Comparison of ENCODE assay signal across 8 mouse cellular contexts in genomic region chr4:154025641-154026440, GRCm38 (mm10). TPM values are rescaled to one million over a fixed set of nuclear protein-coding genes. Genes with fewer than 3 reads are reported as not detected.
DNase-seq lines count a peak whose midpoint lies in the region; ATAC-seq and TF ChIP-seq lines count a peak whose summit lies in the region.

Gene Smim1 (minus strand): TSS chr4:154026230.

- peak; percentile 50; the same call in 1 of the 2 replicates for ATAC-seq in cerebellum, adult (ENCODE audit: insufficient number of reproducible peaks, low FRiP score, low TSS enrichment)
- ATAC-seq in forebrain, embryonic 12.5 days (ENCODE audit: low FRiP score): peak; percentile 39; the same call in 1 of the 2 replicates
- peak; percentile 43 for ATAC-seq in heart, postnatal 0 days (ENCODE audit: insufficient read depth, low read depth)
- peak; percentile 88 for ATAC-seq in lung, embryonic 15.5 days (ENCODE audit: borderline replicate concordance, extremely low read depth, low FRiP score, low TSS enrichment)

- TF ChIP-seq EP300 in MEL (IDR thresholded peaks at IDR 0.05; ENCODE audit: low read depth in 1 of 2, low read length in 2 of 2): 0 out of 4 replicates have a peak, but pooled peaks of 1 of the 2 experiments have one; percentile 8
- TF ChIP-seq EP300 in heart, postnatal 0 days (IDR thresholded peaks at IDR 0.05; ENCODE audit: low read depth): no peak

- H3K27ac ChIP-seq in MEL (ENCODE audit: control insufficient read depth, low read depth, low read length): peak within 1 kb of the TSS; percentile 97
- H3K27ac ChIP-seq in forebrain, embryonic 12.5 days: no peak within 1 kb of the TSS
- peak within 1 kb of the TSS; percentile 32 for H3K27ac ChIP-seq in heart, postnatal 0 days (ENCODE audit: low read depth)
- peak within 1 kb of the TSS; percentile 34; the same call in 1 of the 2 replicates for H3K27ac ChIP-seq in lung, embryonic 15.5 days

- TF ChIP-seq POLR2A in MEL (IDR thresholded peaks at IDR 0.05; ENCODE audit: control insufficient read depth in 1 of 2, insufficient read depth in 1 of 2, low read depth in 1 of 2, low read length in 2 of 2, poor library complexity in 1 of 2): peak in 1 of 2 experiments; percentile 58; a peak in 1 of 4 replicates

- peak; percentile 7 for TF ChIP-seq RAD21 in MEL (IDR thresholded peaks at IDR 0.05; ENCODE audit: low read depth, low read length)

- H3K4me2 ChIP-seq in forebrain, embryonic 12.5 days: peak within 1 kb of the TSS; percentile 58
- peak within 1 kb of the TSS; percentile 78 for H3K4me2 ChIP-seq in heart, postnatal 0 days (ENCODE audit: low read depth, low read length)
- H3K4me2 ChIP-seq in lung, embryonic 15.5 days: peak within 1 kb of the TSS; percentile 71

- peaks cover 0 to 11% of the 10 kb centered on the region in 2 experiments; a peak in 3 of 4 replicates for H3K36me3 ChIP-seq in MEL (ENCODE audit: control insufficient read depth in 1 of 2, insufficient read depth in 2 of 2, low read length in 2 of 2)
- peaks cover 17% of the 10 kb centered on the region for H3K36me3 ChIP-seq in forebrain, embryonic 12.5 days (replicated peaks)
- H3K36me3 ChIP-seq in heart, postnatal 0 days (replicated peaks; ENCODE audit: control insufficient read depth, insufficient read depth, low read length): peaks cover 10% of the 10 kb centered on the region
- H3K36me3 ChIP-seq in lung, embryonic 15.5 days: peaks cover 14% of the 10 kb centered on the region

- peak within 1 kb of the TSS; percentile 84 for H3K9ac ChIP-seq in MEL (ENCODE audit: control insufficient read depth, low read depth, low read length, poor library complexity, severe bottlenecking)
- H3K9ac ChIP-seq in forebrain, embryonic 12.5 days: peak within 1 kb of the TSS; percentile 48
- peak within 1 kb of the TSS; percentile 58; the same call in 1 of the 2 replicates for H3K9ac ChIP-seq in heart, postnatal 0 days (replicated peaks; ENCODE audit: low read depth, low read length)
- peak within 1 kb of the TSS; percentile 40 for H3K9ac ChIP-seq in lung, embryonic 15.5 days

- H3K27me3 ChIP-seq in MEL (ENCODE audit: control insufficient read depth in 1 of 2, insufficient read depth in 2 of 2, low read length in 2 of 2): no peaks in the 10 kb centered on the region
- H3K27me3 ChIP-seq in forebrain, embryonic 12.5 days: peaks cover 42% of the 10 kb centered on the region
- H3K27me3 ChIP-seq in heart, postnatal 0 days (ENCODE audit: control insufficient read depth, insufficient read depth, low read length): 0 out of 2 replicates have a peak, but pooled peaks cover 9% of the 10 kb centered on the region
- peaks cover 18% of the 10 kb centered on the region for H3K27me3 ChIP-seq in lung, embryonic 15.5 days

- peaks cover 16% of the 10 kb centered on the region for H3K79me2 ChIP-seq in MEL (ENCODE audit: control insufficient read depth, insufficient read depth, low read length, poor library complexity)

- no peaks in the 10 kb centered on the region for H3K9me3 ChIP-seq in MEL (replicated peaks; ENCODE audit: insufficient read depth, low read length)
- H3K9me3 ChIP-seq in forebrain, embryonic 12.5 days: no peaks in the 10 kb centered on the region
- no peaks in the 10 kb centered on the region for H3K9me3 ChIP-seq in heart, postnatal 0 days (replicated peaks; ENCODE audit: control insufficient read depth, low read length)
- no peaks in the 10 kb centered on the region for H3K9me3 ChIP-seq in lung, embryonic 15.5 days

- peak within 1 kb of the TSS; percentile 79 for H3K4me3 ChIP-seq in MEL (ENCODE audit: control insufficient read depth in 1 of 2, insufficient read depth in 1 of 2, low read depth in 2 of 2, low read length in 2 of 2)
- H3K4me3 ChIP-seq in forebrain, embryonic 12.5 days (replicated peaks): peak within 1 kb of the TSS; percentile 30
- peak within 1 kb of the TSS; percentile 53 for H3K4me3 ChIP-seq in heart, postnatal 0 days (ENCODE audit: low read depth, low read length)
- peak within 1 kb of the TSS; percentile 47 for H3K4me3 ChIP-seq in lung, embryonic 15.5 days

- TF ChIP-seq CTCF in MEL (IDR thresholded peaks at IDR 0.05 in 2 of 3, conservative IDR thresholded peaks at IDR 0.05 in 1 of 3; ENCODE audit: control insufficient read depth in 1 of 3, insufficient read depth in 1 of 3, low read depth in 2 of 3, low read length in 3 of 3, poor library complexity in 1 of 3, severe bottlenecking in 1 of 3): peak; percentile 58 to 78 (median 73)
- peak; percentile 48 for TF ChIP-seq CTCF in heart, postnatal 0 days (IDR thresholded peaks at IDR 0.05; ENCODE audit: low read depth)

- DNase-seq in MEL (ENCODE audit: low read depth, low spot score): peak; percentile 94
- peak; percentile 57 for DNase-seq in heart, postnatal 0 days (ENCODE audit: low spot score)
- peak; percentile 95 to 97 for DNase-seq in kidney, postnatal 36 days
- DNase-seq in ovary, postnatal 36 days (ENCODE audit: low spot score): peak; percentile 85
- peak; percentile 58 for DNase-seq in urinary bladder, adult 2 months (ENCODE audit: low spot score)

- WGBS in forebrain, embryonic 12.5 days: 2% methylated on average over 33 of the region's 33 CpGs
- WGBS in heart, postnatal 0 days: 4% methylated on average over 30 of the region's 33 CpGs
- WGBS in lung, embryonic 15.5 days: under 1% methylated on average over 31 of the region's 33 CpGs

- H3K4me1 ChIP-seq in MEL (ENCODE audit: control insufficient read depth in 1 of 2, insufficient read depth in 2 of 2, low read length in 2 of 2): peaks cover 0 to 13% of the 10 kb centered on the region in 2 experiments; a peak in 3 of 4 replicates
- H3K4me1 ChIP-seq in forebrain, embryonic 12.5 days: peaks cover 18% of the 10 kb centered on the region
- peaks cover 10% of the 10 kb centered on the region for H3K4me1 ChIP-seq in heart, postnatal 0 days (ENCODE audit: control insufficient read depth, insufficient read depth)
- peaks cover 22% of the 10 kb centered on the region for H3K4me1 ChIP-seq in lung, embryonic 15.5 days

TF ChIP-seq in MEL, 35 proteins besides CTCF, POLR2A, EP300 and RAD21 (continues in another document):
- TF ChIP-seq KAT2A (conservative IDR thresholded peaks at IDR 0.05; ENCODE audit: low read depth, low read length) (no peak; the same call in 1 of the 2 replicates), HCFC1 (IDR thresholded peaks at IDR 0.05; ENCODE audit: low read depth, low read length) (peak; percentile 52; the same call in 1 of the 2 replicates), CHD2 (IDR thresholded peaks at IDR 0.05; ENCODE audit: low read length) (peak; percentile 36; the same call in 1 of the 2 replicates), GABPA (IDR thresholded peaks at IDR 0.05; ENCODE audit: low read depth, low read length) (no peak), SMC3 (IDR thresholded peaks at IDR 0.05; ENCODE audit: low read depth, low read length) (no peak; the same call in 1 of the 2 replicates), MAX (IDR thresholded peaks at IDR 0.05; ENCODE audit: low read length) (peak; percentile 84), JUND (IDR thresholded peaks at IDR 0.05; ENCODE audit: low read depth, low read length) (no peak), ZC3H11A (IDR thresholded peaks at IDR 0.05; ENCODE audit: low read depth, low read length) (no peak), MAFK (IDR thresholded peaks at IDR 0.05; ENCODE audit: borderline replicate concordance, low read depth, low read length) (no peak), TBP (IDR thresholded peaks at IDR 0.05; ENCODE audit: low read depth, low read length) (0 out of 2 replicates have a peak, but pooled peaks have one; percentile 14), GATA1 (IDR thresholded peaks at IDR 0.05; ENCODE audit: low read depth, low read length) (no peak), TAL1 (IDR thresholded peaks at IDR 0.05; ENCODE audit: low read length) (no peak), POLR2AphosphoS5 (IDR thresholded peaks at IDR 0.05; ENCODE audit: borderline replicate concordance, low read depth, low read length) (no peak), ZKSCAN1 (IDR thresholded peaks at IDR 0.05; ENCODE audit: low read depth, low read length) (no peak), MEF2A (IDR thresholded peaks at IDR 0.05; ENCODE audit: extremely low read depth, insufficient replicate concordance, low read depth, low read length, poor library complexity, severe bottlenecking) (no peak), MXI1 (IDR thresholded peaks at IDR 0.05; ENCODE audit: low read depth, low read length) (peak; percentile 83), ZNF384 (IDR thresholded peaks at IDR 0.05; ENCODE audit: low read depth, low read length) (no peak), ETS1 (IDR thresholded peaks at IDR 0.05; ENCODE audit: low read depth, low read length) (0 out of 2 replicates have a peak, but pooled peaks have one; percentile 12), E2F4 (IDR thresholded peaks at IDR 0.05; ENCODE audit: borderline replicate concordance, low read depth, low read length) (no peak), ZMIZ1 (IDR thresholded peaks at IDR 0.05; ENCODE audit: low read depth, low read length) (peak; percentile 43; the same call in 1 of the 2 replicates), RCOR1 (IDR thresholded peaks at IDR 0.05; ENCODE audit: low read depth, low read length) (no peak), NRF1 (IDR thresholded peaks at IDR 0.05; ENCODE audit: insufficient read depth, low read depth, low read length, poor library complexity, severe bottlenecking) (no peak), SIN3A (IDR thresholded peaks at IDR 0.05; ENCODE audit: low read length) (peak; percentile 81), USF2 (IDR thresholded peaks at IDR 0.05; ENCODE audit: borderline replicate concordance in 1 of 2, insufficient read depth in 1 of 2, low read depth in 1 of 2, low read length in 2 of 2) (no peak), MYC (IDR thresholded peaks at IDR 0.05; ENCODE audit: low read depth, low read length) (no peak), POLR2AphosphoS2 (IDR thresholded peaks at IDR 0.05; ENCODE audit: low read length) (no peak), UBTF (IDR thresholded peaks at IDR 0.05; ENCODE audit: borderline replicate concordance, insufficient read depth, low read depth, low read length) (no peak), TCF12 (IDR thresholded peaks at IDR 0.05; ENCODE audit: low read depth, low read length) (0 out of 2 replicates have a peak, but pooled peaks have one; percentile 13)

RNA-seq across cellular contexts. Expression of gene Smim1, which starts in this region (rescaled TPM):
- 122 and 188 TPM in 2 replicates for total RNA-seq in MEL (2012; rRNA removed)
- 100 to 1,000 TPM; 118 to 219 TPM for polyA plus RNA-seq in MEL (2012; ENCODE audit: insufficient read depth in 1 of 2, insufficient read length in 2 of 2, low read depth in 1 of 2, low replicate concordance in 2 of 2, missing spikeins in 1 of 2)
- polyA plus RNA-seq in forebrain, embryonic 12.5 days (2016; fragmentation: Nextera tagmentation; extraction: Ambion mirVana): 3.0 and 3.8 TPM in 2 replicates
- 15.9 and 26.5 TPM in 2 replicates for total RNA-seq in heart, postnatal 0 days (2014; rRNA removed; ENCODE audit: low replicate concordance)
- 23.8 and 32.6 TPM in 2 replicates for polyA plus RNA-seq in heart, postnatal 0 days (2015; fragmentation: Nextera tagmentation; extraction: Ambion mirVana)
- polyA plus RNA-seq in lung, embryonic 15.5 days (2015; fragmentation: Nextera tagmentation; extraction: Ambion mirVana): 28.9 and 39.3 TPM in 2 replicates
- polyA plus RNA-seq in urinary bladder, adult 2 months (2012; rRNA removed): 46.9 and 48.1 TPM in 2 replicates
